Mouse (Mus musculus) left cerebral cortex, adult 9 months (tissue): ENCODE measurements around the gene Mta1.

Experiments used
- DNase-seq, 2 experiments: peaks; one replicate each; pipeline ENCODE4 v3.0.0; 2022; ENCODE audit warnings: low spot score in 2 of 2

The Mta1 gene

DNA sequence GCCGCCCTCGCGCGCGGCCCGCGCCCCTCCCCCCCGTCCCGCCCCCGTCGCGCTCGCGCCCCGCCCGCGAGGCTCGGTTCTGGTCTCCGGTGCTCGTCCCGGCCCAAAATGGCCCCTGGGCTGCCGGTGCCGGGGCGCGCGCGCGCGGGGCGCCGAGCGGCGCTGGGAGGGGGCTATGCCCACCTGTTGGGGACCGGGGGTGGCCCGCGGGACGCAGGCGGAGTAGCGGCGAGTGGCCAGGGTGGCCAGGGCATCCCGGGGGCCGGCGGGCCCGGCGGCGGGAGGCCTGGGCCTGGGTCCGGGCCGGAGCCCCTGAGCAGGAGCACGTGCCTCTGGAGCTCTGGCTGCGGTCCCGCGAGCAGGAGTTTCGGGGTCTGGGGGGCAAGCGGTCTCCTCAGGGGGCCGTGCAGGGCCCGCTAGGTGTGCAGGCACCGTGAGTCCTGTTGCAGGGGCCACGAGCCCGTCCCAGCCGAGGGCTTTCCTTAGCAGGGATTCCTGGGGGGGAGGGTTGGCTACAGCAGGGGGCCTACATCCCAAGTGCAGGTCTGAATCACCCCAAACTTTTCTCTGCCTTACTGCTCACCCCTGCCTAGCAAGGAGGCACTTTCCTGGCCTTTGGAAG is 563 bp downstream of the Mta1 start:
- DNase-seq: no peak

GRCm38 (mm10) chr12:113099470-113100237 is 1.6 kb downstream of the Mta1 start:
- no peak for DNase-seq

GRCm38 (mm10) chr12:113100448-113101076 is 2.5 kb downstream of the Mta1 start:
- DNase-seq: no peak

- no peak for DNase-seq
Measured at GRCm38 (mm10) chr12:113101251-113101960, 3.3 kb downstream of the Mta1 start.

- peak in 1 of 2 experiments; percentile 62 for DNase-seq
Measured at GRCm38 (mm10) chr12:113102461-113102860, 4.4 kb downstream of the Mta1 start.

- no peak for DNase-seq
Measured at GRCm38 (mm10) chr12:113103846-113104451, 5.9 kb downstream of the Mta1 start.

- DNase-seq: no peak
Measured at GRCm38 (mm10) chr12:113106386-113106785, 8.3 kb downstream of the Mta1 start.

- no peak for DNase-seq
Measured at GRCm38 (mm10) chr12:113107431-113108124, 9.5 kb downstream of the Mta1 start.

DNA sequence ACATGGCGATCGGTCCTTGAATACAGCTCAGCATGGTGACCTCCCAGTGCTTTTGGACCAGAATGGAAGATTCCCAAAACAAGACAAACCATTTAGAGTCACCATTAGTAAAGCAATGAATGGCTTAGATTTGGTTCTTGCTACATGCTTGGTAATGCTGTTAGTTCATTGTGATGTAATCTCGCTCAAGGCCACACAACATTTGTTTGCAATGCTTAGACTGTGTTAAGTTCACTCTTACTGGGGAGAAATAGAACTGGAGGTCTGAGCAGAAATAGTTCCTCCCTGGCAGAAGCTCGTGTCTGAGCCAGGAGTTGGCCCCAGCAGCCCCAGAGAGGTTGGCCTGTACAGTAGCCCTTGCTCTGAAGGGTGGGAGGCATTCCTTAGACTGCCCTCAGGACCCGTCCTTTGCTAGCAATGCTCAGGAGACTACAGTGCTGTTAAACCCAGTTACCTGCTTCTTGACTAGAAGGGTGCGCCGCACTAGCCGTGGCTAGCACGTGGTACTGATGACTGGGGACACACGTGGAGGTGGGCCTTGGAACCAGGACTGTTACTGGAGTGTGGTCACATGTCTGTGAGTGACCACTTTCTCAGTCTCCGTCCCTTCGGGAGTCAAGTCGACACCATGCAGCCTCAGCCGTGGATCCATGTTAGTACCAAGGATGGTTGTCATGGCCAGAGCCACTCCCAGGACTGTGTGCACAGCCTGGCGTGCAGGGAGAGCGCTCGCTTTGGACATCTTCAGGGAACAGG is 10.6 kb downstream of the Mta1 start:
- DNase-seq: no peak

- DNase-seq: no peak
Measured at GRCm38 (mm10) chr12:113109801-113110200, 11.7 kb downstream of the Mta1 start.

DNA sequence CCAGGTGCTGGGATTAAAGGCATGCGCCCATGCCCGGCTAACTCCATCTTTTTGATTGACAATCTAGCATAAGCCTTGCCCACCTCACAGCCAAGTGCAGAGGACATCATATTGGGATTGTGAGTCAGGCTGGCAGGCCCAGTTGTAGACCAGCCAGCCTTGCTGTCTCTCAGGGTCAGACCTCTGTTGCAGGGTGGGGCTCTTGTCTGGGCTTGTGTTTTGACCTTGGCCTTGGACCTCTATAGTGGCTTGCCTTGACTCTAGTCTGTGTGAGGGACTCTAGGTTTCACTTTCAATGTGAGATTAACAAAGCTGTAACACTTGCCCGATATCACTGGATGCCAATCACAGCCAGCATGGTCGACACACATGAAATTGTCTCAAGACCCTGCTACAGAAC is 16.1 kb downstream of the Mta1 start:
- DNase-seq: no peak

DNA sequence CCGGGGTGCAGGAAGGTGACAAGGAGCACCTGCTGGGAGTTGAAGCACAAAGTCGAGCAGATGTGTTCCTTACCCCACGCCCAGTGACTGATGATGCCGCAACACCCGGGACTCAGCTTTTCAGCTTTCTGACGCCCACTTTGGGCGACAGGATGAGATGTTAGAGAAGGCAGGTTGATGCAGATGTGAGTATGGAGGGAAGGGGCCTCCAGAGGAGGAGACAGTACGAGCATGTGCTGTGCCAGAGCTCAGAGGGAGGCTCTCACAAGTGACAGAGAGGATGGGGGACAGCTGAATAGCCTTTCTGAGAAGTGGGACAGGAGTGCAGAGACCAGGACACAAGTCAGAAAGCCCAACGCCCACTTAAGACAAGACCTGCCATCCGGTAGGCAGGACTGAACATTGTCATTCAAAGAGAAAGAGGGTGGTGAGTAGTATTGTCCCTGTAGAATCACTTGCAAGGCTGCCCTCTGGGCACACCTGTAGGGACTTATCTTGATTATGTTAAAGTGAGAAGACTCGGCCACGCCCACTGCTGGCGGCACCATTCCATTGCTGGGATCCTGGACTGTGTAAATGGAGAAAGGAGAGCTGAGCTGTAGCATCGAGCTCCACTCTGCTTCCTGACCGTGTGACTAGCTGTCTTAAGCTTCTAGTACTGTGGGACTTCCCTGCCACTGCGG is 16.9 kb downstream of the Mta1 start:
- no peak for DNase-seq

- peak in 1 of 2 experiments; percentile 82 for DNase-seq
Measured at GRCm38 (mm10) chr12:113119516-113120410, 21.7 kb downstream of the Mta1 start.

- DNase-seq: no peak
Measured at GRCm38 (mm10) chr12:113124726-113125125, 26.6 kb downstream of the Mta1 start.

DNA sequence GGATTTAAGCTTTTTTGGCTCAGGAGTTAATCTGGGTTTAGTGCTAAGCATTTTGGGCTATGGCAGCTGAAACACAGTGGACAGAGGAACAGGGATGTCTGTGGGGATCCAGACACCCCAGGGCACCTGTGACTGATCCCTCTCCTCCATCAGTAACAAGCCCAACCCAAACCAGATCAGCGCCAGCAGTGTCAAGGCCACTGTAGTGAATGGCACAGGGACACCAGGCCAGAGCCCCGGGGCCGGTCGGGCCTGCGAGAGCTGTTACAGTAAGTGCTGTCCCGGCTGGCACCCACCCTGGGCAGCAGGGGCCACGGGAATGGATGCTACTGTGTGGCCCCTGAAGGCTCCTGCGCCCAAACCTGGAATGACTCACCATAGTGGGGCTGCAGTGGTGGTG is 32.7 kb downstream of the Mta1 start:
- no peak for DNase-seq

DNA sequence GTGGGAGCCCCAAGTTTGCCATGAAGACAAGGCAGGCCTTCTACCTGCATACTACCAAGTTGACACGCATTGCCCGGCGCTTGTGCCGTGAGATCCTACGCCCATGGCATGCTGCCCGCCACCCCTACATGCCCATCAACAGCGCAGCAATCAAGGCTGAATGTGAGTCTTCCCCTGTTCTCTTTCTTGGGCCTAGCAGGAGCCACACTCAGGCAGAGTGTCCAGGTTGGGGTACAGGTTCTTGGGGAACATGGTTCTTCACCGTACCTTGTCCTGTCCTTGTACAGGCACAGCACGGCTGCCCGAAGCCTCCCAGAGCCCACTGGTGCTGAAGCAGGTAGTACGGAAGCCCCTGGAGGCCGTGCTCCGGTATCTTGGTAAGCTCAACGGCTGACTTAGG is 33.5 kb downstream of the Mta1 start:
- DNase-seq: no peak

- DNase-seq: no peak
Measured at GRCm38 (mm10) chr12:113132567-113132966, 34.5 kb downstream of the Mta1 start.

DNA sequence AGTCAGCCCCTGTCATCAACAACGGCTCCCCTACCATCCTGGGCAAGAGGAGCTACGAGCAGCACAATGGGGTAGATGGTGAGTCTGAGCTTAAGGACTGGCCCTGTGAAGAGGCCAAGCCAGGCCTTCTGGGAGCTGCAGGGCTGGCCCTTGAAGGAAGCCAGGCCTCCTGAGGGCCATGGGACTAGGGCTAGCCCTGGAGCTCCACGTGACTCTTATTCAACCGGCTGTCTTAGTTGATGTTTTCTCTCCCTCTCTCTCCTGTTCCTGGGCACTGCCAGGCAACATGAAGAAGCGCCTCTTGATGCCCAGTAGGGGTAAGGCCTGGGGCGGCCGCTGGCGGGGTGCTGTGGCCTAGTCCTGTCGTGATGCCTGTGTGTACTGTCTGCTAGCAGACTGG is 35.2 kb downstream of the Mta1 start:
- no peak for DNase-seq

GRCm38 (mm10) chr12:113133861-113134403 is 35.9 kb downstream of the Mta1 start:
- no peak for DNase-seq
